Mouse (Mus musculus): Measurements from ENCODE around the gene Ripk1. TPM values are rescaled to one million over a fixed set of nuclear protein-coding genes. Genes with fewer than 3 reads are reported as not detected.

The Ripk1 gene
- polyA plus RNA-seq, 1 experiment, result not detected

DNA sequence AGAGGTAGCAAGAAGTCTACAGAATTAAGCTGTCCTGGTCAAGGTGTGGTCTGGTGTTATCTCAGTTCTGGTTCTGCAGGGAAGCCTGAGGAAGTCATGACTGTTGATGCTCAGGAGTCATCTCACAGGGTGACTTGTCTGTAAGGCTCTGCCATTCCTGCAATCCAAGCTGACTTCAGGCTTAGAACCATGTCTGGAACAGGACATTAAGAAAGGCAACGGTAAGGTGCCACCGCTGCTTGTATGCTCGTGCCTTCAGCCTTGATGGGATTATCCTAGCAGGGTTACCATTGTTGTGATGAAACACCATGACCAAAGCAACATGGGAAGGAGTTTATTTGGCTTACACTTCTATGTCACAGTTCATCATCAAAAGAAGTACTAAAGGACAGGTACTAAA lies 45.4 kb downstream of the Ripk1 start:
- Histone ChIP-seq H3K4me3 (ENCODE audit: insufficient read depth, low read depth, low read length) (no peak overlapping the region), H3K27ac (ENCODE audit: insufficient read depth, low read depth, low read length) (no peak overlapping the region), H3K4me1 (ENCODE audit: control insufficient read depth, insufficient read depth, low read length) (peaks cover 4% of the 10 kb centered on the region)
- TF ChIP-seq CTCF (IDR thresholded peaks at IDR 0.05; ENCODE audit: insufficient read depth, low read depth, low read length) (no peak), POLR2A (IDR thresholded peaks at IDR 0.05; ENCODE audit: insufficient read depth, low read depth, low read length) (no peak)
- WGBS, result 90% methylated on average over 3 of the region's 3 CpGs

DNA sequence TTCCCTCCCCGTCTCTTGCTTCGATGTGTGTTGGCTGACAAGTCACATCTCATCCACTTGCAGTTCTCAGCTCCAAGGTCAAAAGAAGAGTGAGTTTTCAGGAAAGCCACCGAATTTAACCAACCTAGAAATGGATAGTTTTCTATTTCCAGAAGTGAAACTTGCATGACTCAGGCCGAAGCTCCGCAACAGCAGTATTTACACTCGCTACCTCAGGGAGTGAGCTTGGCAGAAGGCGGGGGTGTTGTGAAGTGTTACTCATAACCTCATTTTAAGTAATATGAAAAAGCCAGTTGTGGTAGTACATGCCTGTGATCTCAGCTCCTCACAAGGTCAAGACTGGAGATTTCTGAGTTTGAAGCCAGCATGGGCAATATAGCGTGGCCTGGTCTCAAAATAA lies 48.3 kb downstream of the Ripk1 start:
- TF ChIP-seq CTCF (IDR thresholded peaks at IDR 0.05; ENCODE audit: insufficient read depth, low read depth, low read length), result no peak
- TF ChIP-seq POLR2A (IDR thresholded peaks at IDR 0.05; ENCODE audit: insufficient read depth, low read depth, low read length), result no peak
- Histone ChIP-seq H3K4me3 (ENCODE audit: insufficient read depth, low read depth, low read length) (peak overlapping the region; percentile 9; the same call in 1 of the 2 replicates), H3K4me1 (ENCODE audit: control insufficient read depth, insufficient read depth, low read length) (peaks cover 4% of the 10 kb centered on the region), H3K27ac (ENCODE audit: insufficient read depth, low read depth, low read length) (peak overlapping the region; percentile 72)
- 57% methylated on average over 8 of the region's 8 CpGs for WGBS

DNA sequence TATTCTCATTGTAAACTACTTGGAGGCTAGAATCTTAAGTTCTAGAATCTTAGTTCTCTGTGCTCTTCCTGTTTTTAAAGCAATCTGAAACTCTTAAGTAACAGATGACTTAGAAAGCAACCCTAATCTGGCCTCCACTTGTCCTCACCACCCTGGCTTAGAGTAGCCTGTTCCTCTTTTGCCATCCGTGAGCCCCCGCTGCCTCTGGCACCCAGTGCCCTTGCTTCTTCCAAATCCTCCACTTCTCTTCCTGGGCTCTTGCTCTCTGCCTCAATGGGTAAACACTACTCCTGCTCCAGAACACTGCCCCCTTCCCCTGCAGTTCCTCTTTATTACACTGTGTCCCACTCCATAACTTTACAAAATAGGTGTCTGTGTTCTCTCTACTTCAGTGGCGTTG lies 49.5 kb downstream of the Ripk1 start:
- TF ChIP-seq CTCF (IDR thresholded peaks at IDR 0.05; ENCODE audit: insufficient read depth, low read depth, low read length) (no peak), POLR2A (IDR thresholded peaks at IDR 0.05; ENCODE audit: insufficient read depth, low read depth, low read length) (no peak)
- Histone ChIP-seq H3K27ac (ENCODE audit: insufficient read depth, low read depth, low read length) (no peak overlapping the region), H3K4me1 (ENCODE audit: control insufficient read depth, insufficient read depth, low read length) (peaks cover 4% of the 10 kb centered on the region), H3K4me3 (ENCODE audit: insufficient read depth, low read depth, low read length) (no peak overlapping the region)
- 88% methylated on average over 3 of the region's 3 CpGs for WGBS

DNA sequence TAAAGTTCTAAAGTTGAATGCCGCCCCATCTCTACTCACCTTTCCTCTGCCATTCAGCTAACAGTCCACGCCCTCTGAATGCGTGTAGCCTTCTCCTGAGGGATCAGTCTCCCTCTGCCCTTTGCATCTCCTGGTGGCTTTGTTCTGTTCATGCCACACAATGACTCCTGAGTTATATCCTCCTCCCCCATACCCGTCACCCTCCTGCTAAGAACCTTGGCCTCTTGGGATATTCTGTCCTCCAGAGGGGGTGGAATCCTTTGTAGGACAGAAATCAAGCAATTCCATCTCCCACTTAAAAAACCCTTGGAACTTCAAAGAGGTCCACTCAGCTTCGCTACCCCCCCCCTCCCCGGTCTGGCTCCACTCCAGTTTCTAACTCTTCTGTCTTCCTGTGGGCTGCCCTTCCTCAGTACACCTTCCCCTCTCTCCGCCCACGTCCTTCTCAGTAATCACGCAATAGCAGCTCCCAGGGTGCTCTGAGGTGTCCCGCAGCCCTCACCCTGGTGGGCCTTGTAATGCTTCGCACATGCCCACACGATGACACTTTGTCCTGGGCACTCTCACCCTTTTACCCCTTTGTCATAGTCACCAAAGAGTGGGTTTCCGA lies 51.6 kb downstream of the Ripk1 start:
- Histone ChIP-seq H3K27ac (ENCODE audit: insufficient read depth, low read depth, low read length) (no peak overlapping the region), H3K4me3 (ENCODE audit: insufficient read depth, low read depth, low read length) (no peak overlapping the region), H3K4me1 (ENCODE audit: control insufficient read depth, insufficient read depth, low read length) (peaks cover 4% of the 10 kb centered on the region)
- 83% methylated on average over 13 of the region's 13 CpGs for WGBS
- TF ChIP-seq POLR2A (IDR thresholded peaks at IDR 0.05; ENCODE audit: insufficient read depth, low read depth, low read length) (no peak), CTCF (IDR thresholded peaks at IDR 0.05; ENCODE audit: insufficient read depth, low read depth, low read length) (no peak)

DNA sequence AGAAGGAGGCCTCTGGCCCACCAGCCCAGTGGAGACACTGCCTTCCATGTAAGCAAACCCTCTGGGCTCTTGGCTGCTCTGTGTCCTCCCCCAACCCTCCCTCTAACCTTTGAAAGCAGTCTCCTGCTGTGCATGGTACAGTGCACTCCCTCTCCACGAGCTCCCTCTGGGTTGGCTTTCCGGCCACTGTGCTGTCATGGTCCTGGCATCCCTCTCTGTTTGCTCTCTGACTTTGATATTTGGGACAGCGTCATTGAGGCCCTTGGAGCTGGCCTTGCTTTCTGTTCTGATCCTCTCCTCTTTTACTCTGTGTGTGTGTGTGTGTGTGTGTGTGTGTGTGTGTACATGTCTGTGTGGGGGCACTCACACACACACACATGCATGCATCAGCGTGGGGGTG lies 52.2 kb downstream of the Ripk1 start:
- TF ChIP-seq POLR2A (IDR thresholded peaks at IDR 0.05; ENCODE audit: insufficient read depth, low read depth, low read length), result no peak
- Histone ChIP-seq H3K4me3 (ENCODE audit: insufficient read depth, low read depth, low read length) (no peak overlapping the region), H3K4me1 (ENCODE audit: control insufficient read depth, insufficient read depth, low read length) (peaks cover 4% of the 10 kb centered on the region), H3K27ac (ENCODE audit: insufficient read depth, low read depth, low read length) (no peak overlapping the region)
- WGBS, result 53% methylated on average over 4 of the region's 4 CpGs

DNA sequence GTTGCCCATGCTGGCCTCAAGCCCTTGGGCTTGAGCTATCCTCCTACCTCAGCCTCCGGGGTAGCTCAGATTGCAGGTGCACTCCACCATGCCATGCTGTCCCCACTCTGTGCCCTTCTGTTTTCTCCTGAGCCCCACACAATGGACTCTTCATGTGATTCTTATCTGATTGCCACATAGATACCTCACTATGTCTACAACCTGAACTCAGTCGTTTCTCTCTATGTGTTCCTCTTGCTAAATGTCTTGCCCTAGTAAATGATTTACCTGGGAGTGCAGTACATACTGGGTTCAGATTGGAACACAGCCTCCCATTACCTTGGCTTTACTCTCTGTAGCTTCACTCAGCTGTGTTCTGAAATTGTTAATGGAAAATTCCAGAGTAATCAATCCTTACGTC lies 52.8 kb downstream of the Ripk1 start:
- no peak for TF ChIP-seq CTCF (IDR thresholded peaks at IDR 0.05; ENCODE audit: insufficient read depth, low read depth, low read length)
- TF ChIP-seq POLR2A (IDR thresholded peaks at IDR 0.05; ENCODE audit: insufficient read depth, low read depth, low read length), result no peak
- Histone ChIP-seq H3K27ac (ENCODE audit: insufficient read depth, low read depth, low read length) (no peak overlapping the region), H3K4me1 (ENCODE audit: control insufficient read depth, insufficient read depth, low read length) (peaks cover 5% of the 10 kb centered on the region), H3K4me3 (ENCODE audit: insufficient read depth, low read depth, low read length) (no peak overlapping the region)
- WGBS, result 94% methylated on average over 3 of the region's 3 CpGs

DNA sequence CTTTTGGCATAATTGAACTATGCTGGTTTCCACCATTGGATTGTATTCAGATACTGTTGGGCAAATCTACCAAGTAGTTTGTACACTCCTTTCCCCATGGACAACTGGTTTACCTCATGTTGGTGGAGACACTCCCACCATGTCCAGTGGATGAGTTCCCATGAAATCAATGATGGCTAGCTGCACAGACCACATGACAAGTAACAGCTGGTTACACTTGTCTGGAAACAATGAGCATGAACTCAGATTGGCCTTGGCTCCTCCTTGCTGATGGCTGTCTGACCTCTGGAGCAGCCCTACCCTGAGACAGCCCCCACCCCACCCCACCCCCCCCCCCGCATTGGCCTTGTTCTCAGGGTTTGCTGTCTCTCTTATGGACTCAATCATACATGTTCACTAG lies 55.1 kb downstream of the Ripk1 start:
- no peak overlapping the region for H3K27ac ChIP-seq (ENCODE audit: insufficient read depth, low read depth, low read length)
- no peak overlapping the region for H3K4me3 ChIP-seq (ENCODE audit: insufficient read depth, low read depth, low read length)
- WGBS, result 86% methylated on average over 1 of the region's 1 CpGs
- TF ChIP-seq CTCF (IDR thresholded peaks at IDR 0.05; ENCODE audit: insufficient read depth, low read depth, low read length), result no peak
- no peak for TF ChIP-seq POLR2A (IDR thresholded peaks at IDR 0.05; ENCODE audit: insufficient read depth, low read depth, low read length)
- peaks cover 3% of the 10 kb centered on the region; the same call in 1 of the 2 replicates for H3K4me1 ChIP-seq (ENCODE audit: control insufficient read depth, insufficient read depth, low read length)

DNA sequence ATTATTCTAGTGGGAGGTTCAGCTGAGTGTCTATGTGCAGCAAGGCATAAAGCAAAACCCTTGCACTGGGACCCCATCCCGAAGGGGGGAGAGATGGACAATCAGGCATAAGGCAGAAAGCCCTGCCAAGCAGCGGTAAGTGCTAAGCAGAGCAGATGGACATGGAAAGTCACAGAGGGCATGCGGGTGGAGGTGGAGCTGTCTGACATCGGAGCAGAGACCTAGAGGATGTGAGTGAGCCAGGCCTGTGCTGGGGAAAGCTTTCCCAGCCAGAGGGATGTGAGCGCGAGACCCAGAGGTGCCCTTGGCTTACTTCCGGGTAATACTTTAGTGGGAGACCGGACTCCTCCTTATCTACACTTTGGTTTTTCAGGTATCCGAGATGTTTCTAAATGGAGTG lies 57.9 kb downstream of the Ripk1 start:
- Histone ChIP-seq H3K4me1 (ENCODE audit: control insufficient read depth, insufficient read depth, low read length) (peaks cover 3% of the 10 kb centered on the region; the same call in 1 of the 2 replicates), H3K4me3 (ENCODE audit: insufficient read depth, low read depth, low read length) (no peak overlapping the region), H3K27ac (ENCODE audit: insufficient read depth, low read depth, low read length) (no peak overlapping the region)
- TF ChIP-seq CTCF (IDR thresholded peaks at IDR 0.05; ENCODE audit: insufficient read depth, low read depth, low read length), result no peak
- TF ChIP-seq POLR2A (IDR thresholded peaks at IDR 0.05; ENCODE audit: insufficient read depth, low read depth, low read length), result no peak
- WGBS, result 87% methylated on average over 9 of the region's 9 CpGs

DNA sequence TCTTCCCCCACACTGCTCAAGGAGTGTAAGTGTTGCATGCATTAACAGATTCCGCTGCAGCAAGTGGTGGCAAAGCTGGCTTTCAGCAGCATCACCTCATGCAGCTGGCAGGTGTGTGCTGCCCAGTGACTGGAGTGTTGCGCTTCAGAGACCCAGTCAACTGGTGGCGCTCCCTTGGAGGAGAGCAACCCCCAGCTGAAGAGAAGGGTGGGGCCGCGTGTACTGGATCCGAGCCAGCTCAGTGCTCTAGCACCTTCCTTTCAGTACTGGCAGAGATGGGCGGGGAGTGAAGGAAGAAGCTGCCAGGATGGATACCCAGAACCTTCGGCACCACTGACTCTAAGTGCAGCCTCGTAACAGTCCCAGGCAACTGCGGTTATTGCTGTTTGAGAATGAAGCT lies 60.3 kb downstream of the Ripk1 start:
- no peak overlapping the region for H3K27ac ChIP-seq (ENCODE audit: insufficient read depth, low read depth, low read length)
- H3K4me1 ChIP-seq (ENCODE audit: control insufficient read depth, insufficient read depth, low read length), result peaks cover 8% of the 10 kb centered on the region
- no peak overlapping the region for H3K4me3 ChIP-seq (ENCODE audit: insufficient read depth, low read depth, low read length)
- no peak for TF ChIP-seq CTCF (IDR thresholded peaks at IDR 0.05; ENCODE audit: insufficient read depth, low read depth, low read length)
- no peak for TF ChIP-seq POLR2A (IDR thresholded peaks at IDR 0.05; ENCODE audit: insufficient read depth, low read depth, low read length)
- WGBS, result 82% methylated on average over 10 of the region's 10 CpGs

DNA sequence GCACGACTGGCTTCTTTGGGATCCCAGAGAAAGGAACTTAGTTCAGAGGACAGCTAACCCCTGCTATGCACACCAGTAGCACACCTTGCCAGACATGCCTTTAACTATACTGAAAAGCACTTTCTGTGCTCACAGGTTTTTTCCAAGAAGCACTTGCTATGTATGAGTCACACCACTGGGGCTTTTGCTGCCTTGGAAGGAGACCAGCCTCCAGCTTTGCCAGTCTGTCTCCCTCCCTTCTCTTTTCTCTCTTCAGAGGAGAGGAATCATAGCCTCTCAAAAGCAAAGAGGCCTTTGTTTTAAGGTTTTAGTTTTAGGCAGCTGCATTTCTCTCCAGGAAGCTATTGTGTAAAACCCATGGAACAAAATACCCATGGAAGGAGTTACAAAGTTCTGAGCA lies 64.2 kb downstream of the Ripk1 start:
- Histone ChIP-seq H3K27ac (ENCODE audit: insufficient read depth, low read depth, low read length) (peak overlapping the region; percentile 85), H3K4me1 (ENCODE audit: control insufficient read depth, insufficient read depth, low read length) (peaks cover 5% of the 10 kb centered on the region), H3K4me3 (ENCODE audit: insufficient read depth, low read depth, low read length) (no peak overlapping the region)
- WGBS, result 17% methylated on average over 1 of the region's 1 CpGs
- no peak for TF ChIP-seq CTCF (IDR thresholded peaks at IDR 0.05; ENCODE audit: insufficient read depth, low read depth, low read length)
- no peak for TF ChIP-seq POLR2A (IDR thresholded peaks at IDR 0.05; ENCODE audit: insufficient read depth, low read depth, low read length)

Measured in olfactory bulb, adult 2 months (tissue).